Mouse (Mus musculus) bone marrow macrophage, adult 2 months (primary cell): Measurements from ENCODE around the gene Erich2.

Experiments
- CTCF ChIP-seq: IDR thresholded peaks from 2 replicates; pipeline ENCODE4 v1.5.1; 2012; ENCODE audit warnings: low read depth, mild to moderate bottlenecking, low read length, moderate library complexity
- POLR2A ChIP-seq: IDR thresholded peaks from 2 replicates; pipeline ENCODE4 v1.6.1; 2012; ENCODE audit warnings: mild to moderate bottlenecking, low read depth, low read length, borderline replicate concordance

GRCm38 (mm10) chr2:70508496-70508895, at the start of gene Erich2:
- TF ChIP-seq POLR2A (no peak), CTCF (no peak)
